Mouse (Mus musculus) midbrain, embryonic 16.5 days (tissue): Measurements from ENCODE around the gene Tmbim1. TPM values are rescaled to one million over a fixed set of nuclear protein-coding genes. Genes with fewer than 3 reads are reported as not detected.

ENCODE experiments used
- ATAC-seq: fragments of 200-750 bp; cut with Nextera tagmentation; 2 replicates; pipeline ENCODE4 v1.8.0; 2017; ENCODE audit warnings: moderate TSS enrichment
- H3K27ac ChIP-seq: fragments of 300-500 bp; sonication (generic); 2 replicates; pipeline ENCODE4 v1.5.1; 2014; ENCODE audit warnings: mild to moderate bottlenecking, low read length, mixed read lengths
- H3K27me3 ChIP-seq: fragments of 300-500 bp; sonication (generic); 2 replicates; pipeline ENCODE4 v1.6.1; 2014; ENCODE audit warnings: low read depth, low read length, mixed read lengths; ENCODE audit not compliant: control insufficient read depth, insufficient read depth
- H3K36me3 ChIP-seq: fragments of 300-500 bp; sonication (generic); 2 replicates; pipeline ENCODE4 v1.6.1; 2014; ENCODE audit warnings: mild to moderate bottlenecking, low read length, moderate library complexity, mixed read lengths; ENCODE audit not compliant: control insufficient read depth, insufficient read depth
- H3K4me1 ChIP-seq: fragments of 300-500 bp; sonication (generic); 2 replicates; pipeline ENCODE4 v1.6.1; 2014; ENCODE audit warnings: mild to moderate bottlenecking, low read length, mixed read lengths; ENCODE audit not compliant: control insufficient read depth, insufficient read depth
- H3K4me2 ChIP-seq: fragments of 300-500 bp; sonication (generic); 2 replicates; pipeline ENCODE4 v1.6.1; 2014; ENCODE audit warnings: mild to moderate bottlenecking, low read length, mixed read lengths
- H3K4me3 ChIP-seq: fragments of 300-500 bp; sonication (generic); 2 replicates; pipeline ENCODE4 v1.5.1; 2014; ENCODE audit warnings: low read depth, mild to moderate bottlenecking, low read length, moderate library complexity, mixed read lengths
- H3K9ac ChIP-seq: fragments of 300-500 bp; sonication (generic); 2 replicates; pipeline ENCODE4 v1.6.1; 2014; ENCODE audit warnings: low read depth, low read length, mixed read lengths
- H3K9me3 ChIP-seq: fragments of 300-500 bp; sonication (generic); replicated peaks from 2 replicates; pipeline ENCODE4 v1.6.1; 2014; ENCODE audit warnings: mild to moderate bottlenecking, low read length, mixed read lengths; ENCODE audit not compliant: control insufficient read depth, poor library complexity, severe bottlenecking
- WGBS: fragments of 180-500 bp; shearing (Covaris S2); extraction: QIAGEN DNeasy Blood & Tissue Kit; methylation state at CpG from one replicate; pipeline ENCODE4 v1.1.7; 2014; 5-methylcytosine and 5-hydroxymethylcytosine counted together
- polyA plus RNA-seq: library from polyadenylated mRNA; unstranded; fragments of >200 nt; fragmentation: Nextera tagmentation; extraction: Ambion mirVana; gene quantifications from 2 replicates; pipeline ENCODE4 v1.2.1, GENCODE M21; 2015

Gene Tmbim1
- polyA plus RNA-seq, 1 experiment from 2014 or later, result 8.4 TPM

GRCm38 (mm10) chr1:74302229-74302628 is 3.2 kb downstream of the Tmbim1 start:
- Histone ChIP-seq H3K4me1 (peaks cover 9% of the 10 kb centered on the region), H3K27me3 (peaks cover 15% of the 10 kb centered on the region), H3K27ac (no peak overlapping the region), H3K9ac (no peak overlapping the region), H3K36me3 (no peaks in the 10 kb centered on the region), H3K4me3 (no peak overlapping the region), H3K4me2 (no peak overlapping the region), H3K9me3 (no peaks in the 10 kb centered on the region)
- 94% methylated on average over 7 of the region's 7 CpGs for WGBS
- ATAC-seq, result no peak

GRCm38 (mm10) chr1:74300347-74301110 is 4.9 kb downstream of the Tmbim1 start:
- Histone ChIP-seq H3K36me3 (no peaks in the 10 kb centered on the region), H3K27ac (no peak overlapping the region), H3K4me1 (peaks cover 14% of the 10 kb centered on the region), H3K4me2 (no peak overlapping the region), H3K27me3 (peaks cover 15% of the 10 kb centered on the region), H3K9ac (no peak overlapping the region), H3K9me3 (no peaks in the 10 kb centered on the region), H3K4me3 (no peak overlapping the region)
- WGBS, result 82% methylated on average over 6 of the region's 6 CpGs
- no peak for ATAC-seq

- H3K27ac ChIP-seq, result no peak overlapping the region
- WGBS, result 70% methylated on average over 5 of the region's 5 CpGs
- ATAC-seq, result no peak
Measured at GRCm38 (mm10) chr1:74298996-74299395, 6.4 kb downstream of the Tmbim1 start.

GRCm38 (mm10) chr1:74298157-74298750 is 7.2 kb downstream of the Tmbim1 start:
- WGBS, result 90% methylated on average over 5 of the region's 5 CpGs
- H3K4me2 ChIP-seq, result no peak overlapping the region
- ATAC-seq, result no peak

More at GRCm38 (mm10) chr1:74298996-74299395, 6.4 kb downstream of the Tmbim1 start:
- H3K4me1 ChIP-seq, result peaks cover 15% of the 10 kb centered on the region
- H3K4me3 ChIP-seq, result no peak overlapping the region
- H3K27me3 ChIP-seq, result peaks cover 11% of the 10 kb centered on the region
- no peaks in the 10 kb centered on the region for H3K9me3 ChIP-seq
- H3K4me2 ChIP-seq, result no peak overlapping the region
- no peaks in the 10 kb centered on the region; the same call in 1 of the 2 replicates for H3K36me3 ChIP-seq
- H3K9ac ChIP-seq, result no peak overlapping the region

GRCm38 (mm10) chr1:74297269-74297668 is 8.2 kb downstream of the Tmbim1 start:
- Histone ChIP-seq H3K27ac (no peak overlapping the region), H3K36me3 (no peaks in the 10 kb centered on the region; the same call in 1 of the 2 replicates), H3K4me3 (no peak overlapping the region), H3K9me3 (no peaks in the 10 kb centered on the region), H3K27me3 (no peaks in the 10 kb centered on the region), H3K4me2 (no peak overlapping the region), H3K9ac (no peak overlapping the region), H3K4me1 (peaks cover 8% of the 10 kb centered on the region; the same call in 1 of the 2 replicates)
- WGBS, result 89% methylated on average over 3 of the region's 3 CpGs
- ATAC-seq, result no peak

More at GRCm38 (mm10) chr1:74298157-74298750, 7.2 kb downstream of the Tmbim1 start:
- Histone ChIP-seq H3K9ac (no peak overlapping the region), H3K36me3 (no peaks in the 10 kb centered on the region; the same call in 1 of the 2 replicates), H3K27me3 (peaks cover 7% of the 10 kb centered on the region), H3K9me3 (no peaks in the 10 kb centered on the region), H3K27ac (no peak overlapping the region), H3K4me3 (no peak overlapping the region), H3K4me1 (peaks cover 8% of the 10 kb centered on the region; the same call in 1 of the 2 replicates)

GRCm38 (mm10) chr1:74296477-74296876 is 8.9 kb downstream of the Tmbim1 start:
- Histone ChIP-seq H3K4me3 (no peak overlapping the region), H3K4me1 (peaks cover 8% of the 10 kb centered on the region; the same call in 1 of the 2 replicates), H3K27me3 (no peaks in the 10 kb centered on the region), H3K9me3 (no peaks in the 10 kb centered on the region), H3K4me2 (no peak overlapping the region), H3K27ac (peak overlapping the region; percentile 73; the same call in 1 of the 2 replicates), H3K9ac (peak overlapping the region; percentile 28; the same call in 1 of the 2 replicates), H3K36me3 (no peaks in the 10 kb centered on the region; the same call in 1 of the 2 replicates)
- WGBS, result 67% methylated on average over 6 of the region's 6 CpGs
- no peak for ATAC-seq

- Histone ChIP-seq H3K27ac (peak overlapping the region; percentile 73), H3K36me3 (no peaks in the 10 kb centered on the region; the same call in 1 of the 2 replicates), H3K9me3 (no peaks in the 10 kb centered on the region), H3K4me2 (0 out of 2 replicates have a peak overlapping the region, but pooled peaks have one; percentile 4), H3K9ac (no peak overlapping the region; the same call in 1 of the 2 replicates), H3K4me3 (no peak overlapping the region), H3K27me3 (no peaks in the 10 kb centered on the region), H3K4me1 (peaks cover 8% of the 10 kb centered on the region; the same call in 1 of the 2 replicates)
- WGBS, result 22% methylated on average over 9 of the region's 9 CpGs
- ATAC-seq, result peak; percentile 88
Measured at GRCm38 (mm10) chr1:74295456-74296171, 9.8 kb downstream of the Tmbim1 start.

GRCm38 (mm10) chr1:74294733-74295455 is 10.5 kb downstream of the Tmbim1 start:
- peak overlapping the region; percentile 73 for H3K27ac ChIP-seq
- ATAC-seq, result 0 out of 2 replicates have a peak, but pooled peaks have one; percentile 8
- no peak overlapping the region for H3K9ac ChIP-seq
- peaks cover 8% of the 10 kb centered on the region; the same call in 1 of the 2 replicates for H3K4me1 ChIP-seq
- no peaks in the 10 kb centered on the region for H3K27me3 ChIP-seq
- WGBS, result 86% methylated on average over 6 of the region's 6 CpGs
- no peak overlapping the region for H3K4me3 ChIP-seq
- no peak overlapping the region for H3K4me2 ChIP-seq
- H3K36me3 ChIP-seq, result no peaks in the 10 kb centered on the region; the same call in 1 of the 2 replicates
- no peaks in the 10 kb centered on the region for H3K9me3 ChIP-seq
